Mouse (Mus musculus): ENCODE measurements around the gene Asb9.

The Asb9 gene

GRCm38 (mm10) chrX:164505709-164506498, at the start of gene Asb9:
Gene Asb9, plus strand, starts transcription at chrX:164506327.
- DNase-seq = no peak

- no peak for DNase-seq
These were observed 46.8 kb upstream of the Asb9 start for GRCm38 (mm10) chrX:164459205-164459878.

GRCm38 (mm10) chrX:164502258-164502657, 3.9 kb upstream of the Asb9 start:
- no peak for DNase-seq

GRCm38 (mm10) chrX:164507068-164507467, 941 bp downstream of the Asb9 start:
- DNase-seq = no peak

- DNase-seq = peak; percentile 11
These were observed 2.6 kb downstream of the Asb9 start for GRCm38 (mm10) chrX:164508728-164509127.

- DNase-seq = no peak
These were observed 16.0 kb downstream of the Asb9 start for GRCm38 (mm10) chrX:164522138-164522537.

- DNase-seq = no peak
These were observed 20.4 kb downstream of the Asb9 start for GRCm38 (mm10) chrX:164526566-164526965.

- DNase-seq = peak; percentile 38
These were observed 35.5 kb downstream of the Asb9 start for GRCm38 (mm10) chrX:164541436-164542317.

GRCm38 (mm10) chrX:164570195-164570594, 64.1 kb downstream of the Asb9 start:
- DNase-seq = no peak

- no peak for DNase-seq
These were observed 70.8 kb downstream of the Asb9 start for GRCm38 (mm10) chrX:164576967-164577366.

All from lung, postnatal 10 days (tissue).